Mouse (Mus musculus) urinary bladder, postnatal 25 days (tissue): ENCODE results near the gene A630076J17Rik.

Source experiments
- DNase-seq: peaks from one replicate; pipeline ENCODE4 v3.0.0; 2022; ENCODE audit warnings: low spot score

The A630076J17Rik gene

GRCm38 (mm10) chr3:107276626-107277025 is 46.2 kb downstream of the A630076J17Rik start:
- DNase-seq, result no peak

- peak; percentile 88 for DNase-seq
Measured at GRCm38 (mm10) chr3:107278479-107279269, 48.3 kb downstream of the A630076J17Rik start, which contains the start of gene Lamtor5. Gene Lamtor5 (plus strand): TSS chr3:107278858.
